Mouse (Mus musculus): ENCODE data around the gene Fut2. TPM values are rescaled to one million over a fixed set of nuclear protein-coding genes. Genes with fewer than 3 reads are reported as not detected.

Fut2 gene
- total RNA-seq (2015; ENCODE audit: low replicate concordance) (not detected in 2 replicates), total RNA-seq (2017; ENCODE audit: low replicate concordance) (not detected in 2 replicates)

- no peak; the same call in 1 of the 2 replicates for ATAC-seq (replicated peaks; ENCODE audit: low FRiP score, poor library complexity, severe bottlenecking)
Measured at GRCm38 (mm10) chr7:45666161-45666560, at the start of gene Fut2. Gene Fut2, minus strand, starts transcription at chr7:45666394.

GRCm38 (mm10) chr7:45715090-45715708 lies 49.0 kb upstream of the Fut2 start, which contains the start of gene Rpl18:
Gene Rpl18, plus strand, starts transcription at chr7:45715457.
- peak; percentile 80 for ATAC-seq (replicated peaks; ENCODE audit: low FRiP score, poor library complexity, severe bottlenecking)

- peak; percentile 52 for ATAC-seq (replicated peaks; ENCODE audit: low FRiP score, poor library complexity, severe bottlenecking)
Measured at GRCm38 (mm10) chr7:45714630-45715089, 48.5 kb upstream of the Fut2 start.

GRCm38 (mm10) chr7:45713881-45714520 lies 47.8 kb upstream of the Fut2 start:
- ATAC-seq (replicated peaks; ENCODE audit: low FRiP score, poor library complexity, severe bottlenecking) = no peak

GRCm38 (mm10) chr7:45713396-45713795 lies 47.2 kb upstream of the Fut2 start:
- ATAC-seq (replicated peaks; ENCODE audit: low FRiP score, poor library complexity, severe bottlenecking) = no peak

GRCm38 (mm10) chr7:45712022-45712757 lies 46.0 kb upstream of the Fut2 start:
- ATAC-seq (replicated peaks; ENCODE audit: low FRiP score, poor library complexity, severe bottlenecking) = no peak

GRCm38 (mm10) chr7:45711316-45712021 lies 45.3 kb upstream of the Fut2 start:
- no peak for ATAC-seq (replicated peaks; ENCODE audit: low FRiP score, poor library complexity, severe bottlenecking)

GRCm38 (mm10) chr7:45710477-45711191 lies 44.4 kb upstream of the Fut2 start:
- ATAC-seq (replicated peaks; ENCODE audit: low FRiP score, poor library complexity, severe bottlenecking) = no peak

GRCm38 (mm10) chr7:45709677-45710355 lies 43.6 kb upstream of the Fut2 start:
- no peak for ATAC-seq (replicated peaks; ENCODE audit: low FRiP score, poor library complexity, severe bottlenecking)

- no peak for ATAC-seq (replicated peaks; ENCODE audit: low FRiP score, poor library complexity, severe bottlenecking)
Measured at GRCm38 (mm10) chr7:45709036-45709435, 42.8 kb upstream of the Fut2 start.

- ATAC-seq (replicated peaks; ENCODE audit: low FRiP score, poor library complexity, severe bottlenecking) = no peak
Measured at GRCm38 (mm10) chr7:45708221-45708761, 42.1 kb upstream of the Fut2 start.

- no peak for ATAC-seq (replicated peaks; ENCODE audit: low FRiP score, poor library complexity, severe bottlenecking)
Measured at GRCm38 (mm10) chr7:45707375-45707967, 41.3 kb upstream of the Fut2 start.

GRCm38 (mm10) chr7:45706721-45707241 lies 40.6 kb upstream of the Fut2 start:
- ATAC-seq (replicated peaks; ENCODE audit: low FRiP score, poor library complexity, severe bottlenecking) = 0 out of 2 replicates have a peak, but pooled peaks have one; percentile 4

GRCm38 (mm10) chr7:45705873-45706281 lies 39.7 kb upstream of the Fut2 start:
- no peak for ATAC-seq (replicated peaks; ENCODE audit: low FRiP score, poor library complexity, severe bottlenecking)

GRCm38 (mm10) chr7:45705443-45705864 lies 39.3 kb upstream of the Fut2 start:
- ATAC-seq (replicated peaks; ENCODE audit: low FRiP score, poor library complexity, severe bottlenecking) = no peak

GRCm38 (mm10) chr7:45704730-45705442 lies 38.7 kb upstream of the Fut2 start, which contains the start of gene Dbp:
Gene Dbp, plus strand, starts transcription at chr7:45705088.
- peak; percentile 79 for ATAC-seq (replicated peaks; ENCODE audit: low FRiP score, poor library complexity, severe bottlenecking)

- ATAC-seq (replicated peaks; ENCODE audit: low FRiP score, poor library complexity, severe bottlenecking) = no peak
Measured at GRCm38 (mm10) chr7:45704046-45704559, 37.9 kb upstream of the Fut2 start.

All from erythroid progenitor cell, adult 5-6 weeks (primary cell).